Mouse (Mus musculus): Measurements from ENCODE around the gene Fut2.
A peak's percentile ranks its signal among the peaks of the same experiment; 100 is the strongest.
"Not testable (repeated sequence)": the region's sequence is repeated elsewhere in the genome, so short reads cannot be mapped to it uniquely, and the experiment has no call there.

The Fut2 gene

GRCm38 (mm10) chr7:45677627-45678295, 11.6 kb upstream of the Fut2 start:
- no peak for DNase-seq (ENCODE audit: low spot score)

GRCm38 (mm10) chr7:45668921-45669320, 2.7 kb upstream of the Fut2 start:
- DNase-seq (ENCODE audit: low spot score), result no peak

DNA sequence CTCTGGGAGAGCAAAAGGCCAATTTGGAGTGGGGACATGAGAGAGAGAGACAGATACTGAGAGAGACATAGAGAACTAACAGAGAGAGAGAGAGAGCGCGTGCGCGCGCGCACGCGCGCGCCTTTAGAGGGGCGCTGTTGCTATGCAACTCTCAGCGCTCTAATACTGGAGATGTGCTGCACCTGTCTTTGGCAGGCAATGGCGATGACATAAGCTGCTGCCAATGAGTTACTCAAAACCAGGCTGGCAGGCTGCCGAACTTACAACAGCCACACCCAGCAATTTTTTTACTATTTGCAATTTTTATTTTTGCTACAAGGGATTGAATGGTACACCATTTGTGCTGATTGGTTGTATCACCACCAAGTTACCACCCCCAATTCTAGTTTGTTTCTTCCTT, 1.6 kb upstream of the Fut2 start:
- no peak for DNase-seq (ENCODE audit: low spot score)

- DNase-seq (ENCODE audit: low spot score), result no peak
Measured at GRCm38 (mm10) chr7:45665303-45666138, 673 bp downstream of the Fut2 start.

- not testable (repeated sequence) for DNase-seq (ENCODE audit: low spot score)
Measured at GRCm38 (mm10) chr7:45661702-45662101, 4.5 kb downstream of the Fut2 start.

GRCm38 (mm10) chr7:45660746-45661478, 5.3 kb downstream of the Fut2 start:
- no peak for DNase-seq (ENCODE audit: low spot score)

DNA sequence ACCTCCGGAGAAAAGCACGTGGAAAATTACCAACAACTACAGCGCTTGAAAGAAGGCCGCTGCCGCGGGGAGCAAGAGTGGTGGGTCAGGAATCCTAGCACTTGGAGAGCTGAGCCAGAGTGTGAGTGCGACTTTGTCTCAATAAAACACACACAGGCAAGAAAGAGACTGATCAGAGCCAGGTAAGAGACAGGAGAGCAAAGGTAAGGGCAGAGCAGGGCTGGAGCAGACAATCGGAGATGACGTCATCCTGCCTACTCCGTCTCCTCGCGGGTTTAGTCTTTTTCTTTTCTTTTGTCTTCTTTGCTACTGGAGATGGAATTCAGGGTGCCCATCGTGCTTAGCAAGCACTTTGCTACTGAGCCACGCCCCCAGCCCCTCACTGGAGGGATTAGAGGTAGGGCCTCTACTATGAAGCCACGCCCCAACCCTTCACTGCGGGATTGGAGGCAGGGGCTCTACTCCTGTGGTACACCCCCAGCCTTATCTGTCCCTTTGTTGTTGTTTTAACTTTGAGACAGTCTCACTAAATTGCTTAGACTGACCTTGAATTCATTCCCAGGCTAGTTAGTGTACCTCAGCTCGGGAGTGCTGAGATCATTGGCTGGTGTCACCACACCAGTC, 11.7 kb downstream of the Fut2 start:
- no peak for DNase-seq (ENCODE audit: low spot score)

DNA sequence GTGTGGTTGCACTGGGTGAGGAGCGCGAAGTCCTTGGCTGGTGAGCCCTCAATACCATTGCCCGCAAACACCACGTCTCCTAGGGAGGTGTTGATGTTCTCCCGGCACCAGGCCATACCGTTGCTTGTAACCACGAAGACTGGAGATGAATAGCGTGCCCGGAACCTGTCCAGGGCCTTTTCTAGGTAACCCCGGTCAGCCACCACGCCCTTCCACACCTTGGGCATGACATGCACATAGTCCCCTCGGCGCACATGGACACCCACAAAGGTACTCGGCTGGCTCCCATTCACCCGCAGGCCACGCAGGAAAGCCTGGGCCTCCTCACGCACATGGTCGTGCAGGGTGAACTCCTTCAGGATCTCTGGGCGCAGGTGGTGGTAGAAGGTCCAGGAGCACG, 15.7 kb downstream of the Fut2 start:
- not testable (repeated sequence) for DNase-seq (ENCODE audit: low spot score)

GRCm38 (mm10) chr7:45649351-45649750, 16.8 kb downstream of the Fut2 start:
- no peak for DNase-seq (ENCODE audit: low spot score)

- DNase-seq (ENCODE audit: low spot score), result no peak
Measured at GRCm38 (mm10) chr7:45646671-45647070, 19.5 kb downstream of the Fut2 start.

DNA sequence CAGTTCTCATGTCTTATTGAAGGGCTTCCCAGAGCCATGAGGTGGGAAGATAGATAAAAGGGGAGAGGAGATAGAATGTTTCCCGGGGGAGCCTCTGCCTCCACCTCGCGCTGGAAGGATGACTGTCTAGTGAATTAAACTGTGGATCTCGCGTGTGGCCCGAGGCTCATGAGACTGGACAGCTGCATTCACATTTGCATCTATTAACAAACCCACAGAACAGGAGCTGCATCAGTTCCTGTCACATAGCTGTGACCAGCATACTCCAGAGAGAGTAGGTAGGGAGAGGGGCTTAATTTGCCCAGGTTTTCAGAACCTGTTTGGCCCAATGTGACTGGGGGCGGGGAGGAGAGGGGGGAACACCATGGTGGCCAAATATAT, 20.6 kb downstream of the Fut2 start:
- no peak for DNase-seq (ENCODE audit: low spot score)

DNA sequence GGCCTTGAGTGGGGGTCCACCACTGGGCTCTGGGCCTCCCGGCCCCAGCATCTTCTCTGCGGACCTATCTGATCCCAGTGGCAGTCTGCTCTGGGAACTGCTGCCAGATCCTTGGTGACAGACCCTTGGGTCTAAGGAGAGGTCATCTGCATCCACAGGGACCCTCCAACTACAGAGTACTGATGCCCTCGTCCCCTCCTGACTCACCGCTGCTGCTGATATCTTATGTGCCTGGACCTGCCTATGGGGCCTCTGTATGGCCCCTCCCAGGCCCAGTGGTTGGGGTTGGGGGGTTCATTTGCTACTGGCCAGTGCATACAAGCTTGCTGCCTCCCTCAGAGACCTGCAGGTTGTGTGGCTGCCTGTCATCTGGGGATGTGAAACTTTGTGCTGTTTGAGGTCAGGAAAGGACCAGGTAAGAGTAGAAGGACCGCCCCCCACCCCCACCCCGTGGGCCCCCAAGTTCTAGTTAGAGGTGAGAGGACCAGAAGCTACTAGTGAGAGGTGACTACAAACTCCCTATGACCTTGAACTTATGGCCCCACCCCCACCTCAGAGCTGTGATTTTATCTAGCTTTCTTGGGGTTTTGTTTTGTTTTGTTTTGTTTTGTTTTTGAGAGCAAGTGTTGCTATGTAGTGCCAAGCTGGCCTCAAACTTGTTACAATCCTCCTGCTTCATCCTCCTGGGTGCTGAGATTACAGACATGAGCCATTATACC, 21.2 kb downstream of the Fut2 start:
- no peak for DNase-seq (ENCODE audit: low spot score)

DNA sequence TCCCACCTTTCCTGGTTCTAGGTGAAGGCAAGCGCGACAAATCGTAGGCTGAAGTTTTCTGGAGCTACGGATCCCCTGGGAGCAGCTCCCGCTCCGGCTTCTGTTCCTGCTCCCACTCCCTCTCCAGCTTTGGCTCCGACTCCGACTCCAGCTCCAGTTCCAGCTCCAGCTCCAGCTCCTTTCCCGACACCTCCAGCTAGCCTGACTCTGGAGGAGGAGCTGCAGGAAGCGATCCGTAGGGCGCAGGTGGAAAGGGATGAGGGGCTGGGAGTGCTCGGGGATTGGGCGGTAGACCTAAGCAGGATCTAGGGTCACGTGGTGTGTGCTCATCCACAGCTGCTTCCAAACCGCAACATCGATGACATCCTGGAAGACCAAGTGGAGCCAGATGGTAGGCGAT, 22.0 kb downstream of the Fut2 start:
- no peak for DNase-seq (ENCODE audit: low spot score)

DNA sequence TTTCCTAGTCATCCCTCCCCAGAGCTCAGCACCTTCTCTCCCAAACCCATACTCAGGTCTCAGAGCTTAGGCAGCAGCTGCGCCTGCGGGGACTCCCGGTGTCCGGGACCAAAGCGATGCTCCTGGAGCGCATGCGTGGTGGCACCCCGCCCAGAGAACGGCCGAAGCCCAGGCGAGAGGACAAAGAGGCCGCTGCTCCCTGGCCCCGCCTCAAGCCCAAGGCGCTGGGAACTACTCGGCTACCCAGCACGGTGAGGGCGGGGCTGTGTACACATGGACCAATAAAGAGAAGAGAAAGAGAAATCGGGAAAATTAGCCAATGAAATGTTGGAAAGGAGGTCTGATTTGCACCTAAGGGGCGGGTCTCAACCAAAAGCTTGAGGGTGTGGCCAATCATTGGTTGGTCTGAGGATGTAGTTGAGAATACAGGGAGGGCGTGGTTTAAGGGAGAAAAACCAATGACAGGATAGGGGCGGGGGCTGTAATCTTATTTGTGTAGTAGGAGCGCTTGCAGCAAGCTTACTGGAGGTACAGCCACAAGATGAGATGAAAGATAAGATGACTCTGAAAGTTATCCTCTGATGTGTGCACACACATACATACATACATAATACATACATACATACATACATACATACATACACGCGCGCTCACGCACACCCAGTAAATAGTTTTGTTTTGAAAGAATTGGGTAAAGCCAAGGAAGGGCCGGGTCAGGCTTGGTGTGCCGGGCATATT, 22.6 kb downstream of the Fut2 start:
- peak; percentile 92 for DNase-seq (ENCODE audit: low spot score)

GRCm38 (mm10) chr7:45642503-45643255, 23.5 kb downstream of the Fut2 start:
- no peak for DNase-seq (ENCODE audit: low spot score)

DNA sequence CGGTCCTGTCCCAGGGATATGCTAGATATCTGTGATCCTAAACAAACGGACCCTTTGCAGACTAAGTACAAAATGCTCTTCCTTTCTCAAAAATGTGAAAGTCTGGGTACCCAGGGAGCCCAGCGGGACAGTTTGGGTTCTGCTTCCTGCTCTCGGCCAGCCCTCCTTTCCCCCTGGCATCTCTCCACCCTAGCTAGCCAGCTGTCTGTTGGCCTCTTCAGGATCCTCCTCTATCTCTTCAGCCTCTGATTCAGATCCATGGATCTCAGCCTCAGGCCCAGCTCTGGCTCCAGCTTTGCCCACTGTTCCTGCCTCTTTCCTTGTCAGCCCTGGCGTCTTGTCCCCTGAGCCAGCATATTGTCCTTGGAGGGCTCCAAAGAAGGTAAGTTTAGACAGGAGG, 24.1 kb downstream of the Fut2 start:
- no peak for DNase-seq (ENCODE audit: low spot score)

- DNase-seq (ENCODE audit: low spot score), result peak; percentile 54
Measured at GRCm38 (mm10) chr7:45641391-45642040, 24.7 kb downstream of the Fut2 start.

DNA sequence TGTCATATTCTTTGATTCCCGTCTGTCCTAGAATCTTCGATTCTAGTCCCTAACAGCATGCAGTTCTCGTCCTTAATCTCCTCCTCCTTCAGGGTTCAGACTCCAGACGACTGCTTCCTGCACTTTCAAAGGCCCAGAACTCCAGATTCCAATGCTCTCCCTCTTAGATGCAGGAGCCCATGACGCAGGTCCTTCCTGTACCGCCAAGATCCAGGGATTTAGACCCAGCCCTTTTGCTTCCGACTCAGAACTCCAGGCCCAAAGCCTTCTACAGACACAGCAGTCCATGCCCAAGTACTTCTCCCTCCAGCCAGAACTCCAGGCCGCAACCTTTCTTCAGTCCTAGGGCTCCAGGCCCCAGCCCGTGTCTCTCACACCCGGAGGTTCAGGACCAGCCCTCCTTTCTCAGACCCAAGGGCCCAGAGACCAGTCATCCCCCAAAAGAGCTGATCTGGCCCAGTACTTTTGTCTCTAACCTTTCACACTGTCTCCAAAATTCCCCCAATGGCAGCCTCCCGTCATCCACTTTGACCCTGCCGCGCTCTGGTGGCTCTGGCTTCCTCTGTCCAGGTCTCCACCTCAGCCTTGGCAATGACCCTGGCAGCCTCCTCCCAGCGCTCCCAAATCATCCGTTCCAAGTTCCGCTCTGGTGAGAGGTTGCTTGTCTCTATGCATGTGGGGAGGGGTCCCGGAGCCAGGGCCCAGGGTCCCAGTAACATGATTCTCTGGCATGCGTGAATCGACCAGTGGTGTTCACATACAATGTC, 25.8 kb downstream of the Fut2 start:
- no peak for DNase-seq (ENCODE audit: low spot score)

DNA sequence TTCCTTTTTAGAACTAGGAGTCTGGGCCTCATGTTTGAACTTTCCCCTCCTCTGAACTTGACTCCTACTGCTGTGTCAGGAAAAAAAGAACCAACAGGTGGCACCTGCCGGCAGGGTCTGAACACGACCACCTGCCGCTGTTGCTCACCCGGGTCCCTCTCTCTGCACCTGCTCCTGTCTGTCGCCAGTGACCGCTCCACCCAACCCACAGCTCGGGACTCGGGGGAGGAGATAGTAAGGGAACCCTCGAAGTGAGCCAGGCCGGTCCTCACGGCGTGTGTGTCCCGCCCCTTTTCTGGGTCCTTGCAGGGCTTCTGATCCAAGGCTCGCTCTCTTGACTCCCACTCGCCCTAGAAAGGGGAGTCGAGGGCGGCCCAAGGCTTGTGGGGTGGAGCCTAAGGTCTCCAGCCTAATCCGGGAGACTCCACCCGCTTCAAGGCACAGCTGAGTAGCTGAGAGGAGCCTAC, 26.6 kb downstream of the Fut2 start, which contains the start of gene Mamstr:
Gene Mamstr (plus strand): TSS at position 417 of the 467 bp plus-strand sequence.
- DNase-seq (ENCODE audit: low spot score), result no peak
